Mouse (Mus musculus) CD4-positive helper T cell, adult 2 months (primary cell): ENCODE results near the gene 4930452B06Rik.
A peak's percentile ranks its signal among the peaks of the same experiment; 100 is the strongest.
"Not testable (repeated sequence)": the region's sequence is repeated elsewhere in the genome, so short reads cannot be mapped to it uniquely, and the experiment has no call there.

Source experiments
- DNase-seq: peaks from one replicate; pipeline ENCODE4 v3.0.0-alpha.2; 2012; ENCODE audit warnings: low read depth, missing footprints, low spot score

The 4930452B06Rik gene

GRCm38 (mm10) chr14:8665636-8666411, at the start of gene 4930452B06Rik:
Gene 4930452B06Rik, minus strand, starts transcription at chr14:8666240.
- DNase-seq, result peak; percentile 47

- DNase-seq, result no peak
Measured at GRCm38 (mm10) chr14:8712674-8713073, 46.6 kb upstream of the 4930452B06Rik start.

DNA sequence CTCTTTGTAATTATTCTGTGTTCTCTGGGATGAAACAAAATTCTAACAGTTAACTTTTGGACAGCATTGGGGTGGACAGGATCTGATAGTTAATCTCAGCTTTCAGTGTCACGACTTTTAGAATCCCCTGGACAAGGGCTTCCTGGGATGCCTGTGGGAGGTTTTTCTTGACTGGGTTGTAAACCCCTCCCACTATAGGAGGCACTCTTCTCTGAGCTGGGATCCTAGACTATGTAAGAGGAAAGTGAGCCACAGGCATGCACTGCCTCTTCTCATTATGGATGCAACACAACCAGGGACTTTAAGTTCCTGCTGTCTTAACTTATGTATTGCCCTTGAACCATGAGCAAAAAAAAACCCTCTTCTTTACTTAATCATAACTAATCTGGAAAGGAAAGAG, 23.4 kb upstream of the 4930452B06Rik start:
- DNase-seq, result no peak

- no peak for DNase-seq
Measured at GRCm38 (mm10) chr14:8688462-8688861, 22.4 kb upstream of the 4930452B06Rik start.

DNA sequence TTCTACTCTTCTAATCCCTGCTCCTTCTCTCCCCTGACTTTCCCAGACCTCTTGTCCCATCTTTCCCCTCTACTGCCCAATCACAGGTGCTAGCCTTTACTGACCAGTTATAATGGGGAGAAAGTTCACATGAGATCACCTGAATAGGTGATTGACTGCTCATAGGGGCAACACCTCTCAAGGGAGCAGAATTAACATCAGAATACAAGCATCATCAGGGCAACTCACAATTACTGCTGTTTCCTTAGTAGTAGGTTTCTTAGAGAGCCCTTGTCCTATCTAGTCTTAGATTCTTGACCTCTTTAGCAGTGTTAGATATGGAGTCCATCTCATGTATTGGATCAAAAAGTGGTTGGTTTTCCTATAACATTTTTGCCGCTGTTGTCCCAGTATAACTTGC, 20.1 kb upstream of the 4930452B06Rik start:
- no peak for DNase-seq

DNA sequence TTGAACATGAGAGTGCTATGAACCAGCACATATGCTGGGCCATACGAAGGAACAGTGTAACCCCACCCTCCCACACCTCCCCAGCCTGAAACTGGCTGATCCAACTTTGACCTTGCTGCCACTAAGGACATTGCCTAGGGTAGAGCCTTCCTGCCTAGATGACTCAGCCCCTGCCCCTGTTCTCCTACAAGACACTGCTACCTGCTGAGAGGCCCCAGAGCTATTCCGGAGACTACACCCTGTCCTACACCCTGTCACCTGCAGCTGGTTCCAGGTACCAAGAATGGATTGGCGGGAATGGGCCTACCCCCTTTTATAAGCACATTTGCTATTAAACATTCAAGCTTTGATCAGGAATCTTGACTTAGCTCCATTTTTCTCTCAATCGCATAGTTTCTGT, 13.9 kb upstream of the 4930452B06Rik start:
- no peak for DNase-seq

GRCm38 (mm10) chr14:8660359-8660758, 5.7 kb downstream of the 4930452B06Rik start:
- DNase-seq, result no peak

- no peak for DNase-seq
Measured at GRCm38 (mm10) chr14:8641650-8642279, 24.3 kb downstream of the 4930452B06Rik start.

GRCm38 (mm10) chr14:8632211-8632610, 33.8 kb downstream of the 4930452B06Rik start:
- DNase-seq, result peak; percentile 21

- no peak for DNase-seq
Measured at GRCm38 (mm10) chr14:8628406-8628805, 37.6 kb downstream of the 4930452B06Rik start.

GRCm38 (mm10) chr14:8627481-8627880, 38.6 kb downstream of the 4930452B06Rik start:
- DNase-seq, result no peak

- DNase-seq, result no peak
Measured at GRCm38 (mm10) chr14:8621164-8621563, 44.9 kb downstream of the 4930452B06Rik start.

GRCm38 (mm10) chr14:8620580-8620979, 45.5 kb downstream of the 4930452B06Rik start:
- no peak for DNase-seq

- DNase-seq, result peak; percentile 10
Measured at GRCm38 (mm10) chr14:8615636-8616035, 50.4 kb downstream of the 4930452B06Rik start.

GRCm38 (mm10) chr14:8614430-8614829, 51.6 kb downstream of the 4930452B06Rik start:
- DNase-seq, result not testable (repeated sequence)

GRCm38 (mm10) chr14:8612080-8612479, 54.0 kb downstream of the 4930452B06Rik start:
- DNase-seq, result no peak

DNA sequence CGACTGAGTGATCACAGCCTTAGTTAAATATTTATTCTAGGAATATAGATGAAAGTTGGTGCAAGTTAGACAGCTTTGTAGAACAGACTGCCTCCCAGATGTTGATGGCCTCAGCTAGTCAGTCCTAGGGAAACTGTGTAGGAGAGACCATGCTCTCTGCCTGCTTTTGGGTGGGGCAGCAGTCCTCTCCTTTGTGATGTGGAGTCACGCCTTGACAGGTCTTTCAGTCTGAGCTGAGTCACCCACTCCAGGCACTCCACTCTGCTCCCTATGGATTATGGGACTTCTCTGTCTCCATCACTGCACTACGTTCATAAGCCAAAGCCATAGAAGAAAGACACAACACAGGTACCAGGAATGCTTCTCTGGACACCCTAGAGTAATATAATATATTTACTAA, 55.9 kb downstream of the 4930452B06Rik start:
- DNase-seq, result no peak

GRCm38 (mm10) chr14:8608559-8609171, 57.4 kb downstream of the 4930452B06Rik start:
- DNase-seq, result peak; percentile 33

DNA sequence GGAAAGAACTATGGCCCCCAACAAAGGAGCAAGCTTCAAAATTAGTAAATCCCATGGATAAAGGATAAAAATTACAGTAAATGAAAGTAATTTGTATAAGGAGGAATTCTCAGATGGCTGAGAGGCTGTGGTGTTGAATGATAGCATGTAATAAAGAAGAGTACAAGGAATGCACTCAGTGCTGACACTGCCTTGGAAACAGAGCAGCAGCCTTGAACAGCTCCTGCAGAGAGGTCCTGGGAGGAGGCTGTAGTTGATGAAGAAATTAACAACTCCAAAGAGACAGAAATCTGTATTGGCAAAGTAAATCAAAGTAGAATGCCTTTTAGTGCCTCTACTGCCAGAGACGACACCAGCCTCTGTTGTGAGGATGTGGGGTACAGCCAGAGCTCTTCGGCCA, 61.1 kb downstream of the 4930452B06Rik start:
- DNase-seq, result no peak

GRCm38 (mm10) chr14:8585031-8585430, 81.0 kb downstream of the 4930452B06Rik start:
- DNase-seq, result no peak

- DNase-seq, result not testable (repeated sequence)
Measured at GRCm38 (mm10) chr14:8551006-8551405, 115.0 kb downstream of the 4930452B06Rik start.

DNA sequence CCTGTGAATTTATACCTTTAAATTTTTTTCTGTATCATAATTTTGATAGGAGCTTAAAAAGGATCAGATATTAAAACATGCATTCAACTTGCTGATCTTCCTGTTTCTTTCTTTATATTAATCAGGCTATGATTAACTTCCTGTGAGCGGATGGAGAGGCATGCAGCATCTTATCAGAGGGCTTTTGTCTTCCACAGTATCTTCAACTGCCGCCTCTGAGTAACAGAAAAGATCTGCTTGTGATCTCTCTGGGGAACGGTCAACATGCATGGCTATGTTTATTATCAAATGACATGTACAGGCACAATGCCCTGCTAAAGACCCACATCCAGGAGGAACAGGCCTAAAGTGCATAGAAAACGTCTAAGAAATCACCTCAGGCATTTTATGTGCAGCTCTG, 116.9 kb downstream of the 4930452B06Rik start:
- no peak for DNase-seq

DNA sequence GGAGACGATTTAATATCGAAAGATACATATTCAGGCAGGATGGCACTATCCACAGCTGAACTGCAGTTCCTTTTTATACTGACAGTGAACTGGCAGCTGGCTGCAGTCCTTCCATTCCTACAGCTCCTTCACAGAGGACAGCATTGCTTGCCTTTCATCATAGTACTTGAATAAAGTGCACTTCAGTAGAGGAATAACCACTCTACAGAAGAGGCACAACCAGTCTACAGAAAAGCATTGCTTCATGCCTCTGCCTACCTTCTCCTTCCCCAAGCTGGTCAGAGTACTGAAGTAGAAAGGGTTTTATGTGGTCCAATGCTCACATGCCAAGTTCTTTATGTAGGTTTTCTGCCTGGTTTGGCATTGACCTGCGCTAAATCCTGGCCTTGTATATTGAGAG, 130.0 kb downstream of the 4930452B06Rik start:
- no peak for DNase-seq
